Mouse (Mus musculus) megakaryocyte, adult 5-6 weeks (primary cell): Measurements from ENCODE around the gene Bmp4. TPM values are rescaled to one million over a fixed set of nuclear protein-coding genes. Genes with fewer than 3 reads are reported as not detected.

Experiments
- ATAC-seq: 2 replicates; pipeline ENCODE4 v1.8.0; 2016; ENCODE audit warnings: mild to moderate bottlenecking, inconsistent platforms; ENCODE audit not compliant: poor library complexity, severe bottlenecking
- total RNA-seq, 2 experiments: library from RNA; stranded (forward) in 1 of 2; stranded (reverse) in 1 of 2; fragments of 153-499, 151-499 nt in 1 of 2; fragments of 221-1000, 200-1000 nt in 1 of 2; gene quantifications; 2 replicates each; pipeline versions ENCODE4 v1.2.3 to v1.2.4; 2015 to 2017

Gene Bmp4
- total RNA-seq, 2 experiments from 2014 or later, result 0.74 TPM; not detected in 1

DNA sequence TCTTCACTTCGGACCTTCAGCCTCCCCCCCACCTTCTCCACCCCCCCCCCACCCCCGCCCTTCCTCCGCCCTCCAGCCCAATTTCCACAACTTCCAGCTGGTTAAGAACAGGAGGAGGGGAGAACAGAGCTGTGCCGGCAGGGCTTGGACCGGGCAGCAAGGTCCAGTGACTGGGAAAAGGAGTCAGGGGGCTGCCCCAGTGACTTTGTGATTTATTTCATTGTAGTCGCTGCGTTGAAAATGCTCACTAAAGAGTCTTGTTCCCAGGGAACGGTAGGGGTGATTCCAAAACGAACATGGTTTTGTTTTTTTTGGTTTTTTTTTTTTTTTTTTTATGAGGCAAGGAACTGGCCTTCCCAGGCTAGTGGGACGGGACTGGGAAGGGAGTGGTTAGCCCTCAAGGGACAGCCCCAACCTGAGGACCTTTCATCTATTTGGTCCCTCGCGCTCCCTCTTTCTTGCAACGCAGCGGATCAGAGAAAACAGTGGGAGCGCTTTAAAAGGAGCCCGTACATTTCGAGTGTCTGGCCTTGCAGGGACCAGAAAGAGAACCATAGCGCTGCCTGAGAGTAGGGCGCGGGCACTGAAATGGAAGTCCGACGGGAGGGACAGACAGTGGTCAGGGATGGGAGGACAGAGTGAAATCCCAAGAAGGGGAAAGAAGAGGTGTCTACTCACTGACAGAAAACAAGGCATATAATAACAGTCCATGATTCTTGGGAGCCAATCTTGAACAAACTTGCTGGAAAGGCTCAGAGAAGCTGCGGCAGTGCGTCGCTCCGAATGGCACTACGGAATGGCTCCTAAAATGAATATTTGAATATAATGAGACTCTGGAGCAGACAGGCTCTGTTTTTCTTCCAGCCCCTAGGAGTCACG lies 3.8 kb downstream of the Bmp4 start:
- no peak for ATAC-seq

DNA sequence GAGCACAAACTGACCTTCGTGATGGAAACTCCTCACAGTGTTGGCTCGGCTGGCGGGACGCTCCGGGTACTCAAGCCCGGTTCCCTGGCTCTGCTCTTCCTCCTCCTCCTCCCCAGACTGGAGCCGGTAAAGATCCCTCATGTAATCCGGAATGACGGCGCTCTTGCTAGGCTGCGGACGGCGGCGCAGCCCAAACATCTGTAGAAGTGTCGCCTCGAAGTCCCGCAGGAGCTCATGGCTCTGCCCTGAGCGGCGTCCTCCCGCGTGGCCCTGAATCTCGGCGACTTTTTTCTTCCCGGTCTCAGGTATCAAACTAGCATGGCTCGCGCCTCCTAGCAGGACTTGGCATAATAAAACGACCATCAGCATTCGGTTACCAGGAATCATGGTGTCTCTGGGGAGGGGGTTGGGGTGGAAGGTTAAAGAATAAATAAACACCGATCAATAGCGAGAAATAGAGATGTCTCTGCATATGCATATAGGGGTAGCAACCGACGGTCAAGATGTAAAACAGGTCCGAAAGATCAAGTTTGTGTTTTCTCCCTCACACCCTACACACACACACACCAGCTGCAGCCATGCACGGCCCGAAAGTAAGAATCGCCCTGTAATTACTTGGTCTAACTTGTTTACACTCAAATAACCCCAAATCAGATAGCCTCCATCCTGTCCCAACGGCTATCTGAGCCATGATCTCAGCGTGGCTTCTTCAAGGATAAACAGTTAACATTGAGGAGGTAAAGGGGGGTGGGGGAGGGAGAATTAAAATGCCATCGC lies 4.6 kb downstream of the Bmp4 start:
- ATAC-seq, result no peak

DNA sequence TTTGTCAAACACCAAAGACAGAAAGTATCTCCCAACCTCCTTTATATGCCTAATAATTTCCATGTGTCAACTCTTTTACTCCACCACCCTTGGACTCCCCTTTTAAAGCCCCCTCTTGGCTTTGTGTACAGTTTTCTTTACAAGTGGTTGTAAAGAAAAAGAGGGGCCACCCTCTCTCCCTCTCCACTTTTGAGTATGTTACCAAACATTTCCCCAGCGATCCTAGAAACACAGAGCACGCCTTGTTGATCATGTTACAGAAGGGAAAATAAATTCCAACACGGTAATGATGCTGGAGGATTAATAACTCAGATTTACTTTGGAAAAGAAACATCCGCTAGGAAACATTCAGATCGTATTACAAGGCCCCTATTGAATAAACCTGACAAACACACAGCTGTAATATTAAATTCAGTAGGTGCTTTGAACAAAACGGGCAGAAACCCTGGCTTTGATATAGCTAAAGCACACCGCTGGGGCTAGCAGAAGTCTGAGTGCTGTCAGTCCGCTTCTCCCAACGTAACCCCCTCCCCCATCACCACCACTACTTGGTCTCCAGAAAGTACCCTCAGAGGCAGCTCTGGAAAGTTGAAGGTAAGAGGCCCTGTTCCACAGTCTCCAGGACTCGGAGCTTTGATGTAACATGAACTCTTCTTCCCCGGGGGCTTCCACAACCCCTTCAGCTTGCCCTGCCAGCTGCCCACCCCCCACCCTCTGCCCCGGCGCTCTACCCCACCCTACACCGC lies 5.3 kb downstream of the Bmp4 start:
- ATAC-seq, result no peak

DNA sequence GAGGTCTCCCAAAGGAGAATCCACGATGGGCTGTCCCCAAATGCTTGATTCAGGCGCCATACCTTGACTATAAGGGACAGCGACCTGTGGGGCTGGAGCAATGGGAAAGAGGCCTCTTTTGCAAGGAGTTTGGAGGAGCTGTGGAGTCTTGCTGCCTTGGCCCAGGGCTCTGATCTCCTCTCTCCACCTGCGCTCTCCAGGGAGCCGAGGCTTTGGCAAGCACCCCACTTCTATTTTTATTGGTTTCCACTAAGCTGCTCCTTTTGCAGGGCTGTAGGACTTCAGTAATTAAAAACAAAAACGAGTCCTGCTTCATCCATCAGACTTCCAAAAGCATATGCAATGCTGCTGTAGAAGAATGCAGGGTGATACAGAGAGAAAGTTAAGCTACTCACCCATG lies 9.0 kb downstream of the Bmp4 start:
- ATAC-seq, result no peak

DNA sequence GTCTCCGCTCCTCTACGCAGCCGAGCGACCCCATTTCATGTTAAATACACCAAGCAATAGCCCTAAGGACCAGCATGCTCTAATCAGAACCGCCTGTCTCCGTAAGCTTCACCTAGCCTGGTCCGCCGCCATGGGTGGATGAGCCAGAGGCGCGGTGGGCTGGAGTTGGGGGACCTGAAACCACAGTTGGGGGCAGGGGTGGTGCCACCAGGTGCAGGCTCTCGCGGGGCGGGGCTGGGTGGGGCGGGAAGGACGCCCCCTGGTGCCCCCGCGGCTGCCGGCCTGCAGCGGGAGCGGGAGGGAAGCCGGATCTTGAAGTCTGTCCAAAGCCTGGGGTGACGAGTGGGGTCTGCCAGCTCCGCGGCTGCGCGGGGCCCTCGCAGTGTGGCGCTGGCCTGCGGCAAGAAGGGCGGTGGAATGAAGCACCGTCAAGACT lies 10.2 kb downstream of the Bmp4 start:
- ATAC-seq, result no peak

DNA sequence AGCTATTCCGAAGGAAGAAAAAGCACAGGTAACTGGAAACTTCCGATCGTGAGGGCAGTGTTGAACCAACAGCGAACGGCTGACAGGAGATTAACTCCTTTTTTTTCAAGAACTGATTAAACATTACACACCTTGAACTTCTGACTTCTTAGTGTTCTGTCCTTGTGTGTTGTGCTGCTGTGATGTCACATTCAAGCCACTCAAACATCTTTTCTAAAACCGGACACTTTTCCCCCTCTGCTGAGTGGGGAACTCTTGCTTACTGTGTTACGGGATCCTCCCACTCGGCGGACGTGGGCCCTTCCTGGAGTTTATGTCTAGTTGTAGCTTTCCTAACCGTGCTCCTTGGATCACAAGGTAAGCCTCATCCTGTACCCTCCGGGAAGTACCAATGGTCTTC lies 11.2 kb downstream of the Bmp4 start, which contains the start of gene Gm15217:
Gm15217 (plus strand) TSS at position 130 of the 400 bp plus-strand sequence.
- ATAC-seq, result no peak

DNA sequence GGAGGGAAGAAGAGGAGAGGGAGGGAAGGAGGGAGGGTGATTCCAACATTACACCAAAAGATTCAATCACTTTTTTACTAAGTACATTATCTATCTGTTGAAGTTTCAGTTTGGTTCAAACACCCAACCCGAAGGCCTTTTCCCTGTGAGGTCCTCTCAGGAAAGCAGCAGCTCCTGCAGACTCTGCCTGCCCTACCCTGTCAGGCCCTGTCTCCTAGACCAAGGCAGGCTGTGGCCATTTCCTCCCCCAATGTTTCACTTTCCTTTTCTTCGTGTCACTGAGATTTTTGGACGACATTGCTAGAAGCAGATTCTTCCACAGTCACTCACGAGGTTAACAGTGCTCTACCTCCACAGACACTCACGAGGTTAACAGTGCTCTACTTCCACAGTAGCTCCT lies 14.7 kb downstream of the Bmp4 start:
- ATAC-seq, result no peak

DNA sequence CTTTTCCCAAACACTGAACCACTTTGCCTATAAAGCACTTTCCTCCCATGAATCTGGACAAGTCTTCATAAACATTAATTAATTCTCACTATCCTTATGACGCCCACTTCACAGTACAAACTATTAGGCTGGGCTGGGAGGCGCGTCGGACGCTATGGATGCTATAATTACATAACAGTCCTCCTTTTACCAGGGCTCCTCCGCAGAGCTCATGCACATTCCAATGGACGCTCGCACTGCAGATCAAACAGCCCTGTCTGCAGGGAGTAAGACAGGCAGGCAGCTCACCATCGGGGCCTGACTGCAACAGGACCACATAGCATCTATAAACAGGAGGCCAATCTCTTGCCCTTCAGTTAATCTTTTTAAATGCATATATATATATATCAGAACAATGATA lies 18.0 kb downstream of the Bmp4 start:
- ATAC-seq, result no peak

DNA sequence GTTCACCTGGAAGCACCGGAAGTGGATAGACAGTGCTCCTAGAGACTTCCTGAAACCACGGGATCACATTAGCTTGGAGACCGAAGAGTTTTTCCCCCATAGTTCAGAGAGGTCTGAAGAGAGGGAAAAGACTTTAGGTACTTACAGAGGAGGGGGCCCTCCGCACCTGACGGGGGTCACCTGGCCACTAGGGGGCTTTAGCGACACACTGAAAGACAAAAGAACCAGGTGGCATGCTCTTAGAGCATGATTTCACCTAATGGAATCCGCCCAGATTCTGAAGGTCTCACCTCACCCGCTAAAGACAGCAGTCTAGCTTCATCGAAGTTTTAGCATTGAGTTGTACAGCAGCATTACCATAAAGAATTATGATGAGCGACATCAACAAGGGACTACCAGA lies 27.3 kb downstream of the Bmp4 start:
- no peak for ATAC-seq

DNA sequence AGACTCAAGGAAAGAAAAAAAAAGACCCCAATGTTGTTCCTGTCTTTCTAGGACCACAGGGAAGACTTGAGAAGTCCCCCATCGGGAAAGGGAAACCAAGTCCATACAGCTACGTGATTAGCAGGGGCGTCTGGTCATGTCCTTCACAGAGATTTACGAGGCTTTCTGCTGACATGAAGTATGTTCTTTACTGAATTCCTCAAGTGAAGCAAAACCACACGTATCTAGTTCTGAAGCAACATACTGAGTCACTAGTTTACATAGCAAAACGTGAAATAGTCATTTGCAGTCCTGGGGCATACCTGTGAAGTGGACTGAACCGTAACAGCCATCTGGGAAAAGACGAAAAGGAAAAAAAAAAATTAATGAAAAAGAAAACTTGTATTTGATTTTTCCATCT lies 32.8 kb downstream of the Bmp4 start:
- ATAC-seq, result no peak

DNA sequence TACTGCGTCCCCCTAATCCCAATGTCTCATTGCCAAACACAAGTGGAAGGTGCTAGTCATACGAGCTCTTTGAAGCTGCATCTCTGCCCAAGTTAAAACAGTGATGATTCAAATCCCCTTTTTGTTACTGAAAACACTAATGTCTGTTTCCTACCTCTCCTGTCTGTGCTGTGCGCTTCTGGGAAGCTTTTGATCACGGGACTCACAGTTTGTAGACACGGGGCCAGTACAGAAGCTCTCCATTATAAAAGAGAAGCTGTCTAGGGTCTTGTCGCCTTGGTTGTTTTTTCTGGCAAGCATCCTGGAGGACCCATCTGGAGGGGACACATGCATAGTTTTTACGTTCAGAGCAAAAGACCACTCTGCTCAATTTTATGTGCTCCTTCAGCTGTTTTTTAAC lies 33.2 kb downstream of the Bmp4 start:
- no peak for ATAC-seq

DNA sequence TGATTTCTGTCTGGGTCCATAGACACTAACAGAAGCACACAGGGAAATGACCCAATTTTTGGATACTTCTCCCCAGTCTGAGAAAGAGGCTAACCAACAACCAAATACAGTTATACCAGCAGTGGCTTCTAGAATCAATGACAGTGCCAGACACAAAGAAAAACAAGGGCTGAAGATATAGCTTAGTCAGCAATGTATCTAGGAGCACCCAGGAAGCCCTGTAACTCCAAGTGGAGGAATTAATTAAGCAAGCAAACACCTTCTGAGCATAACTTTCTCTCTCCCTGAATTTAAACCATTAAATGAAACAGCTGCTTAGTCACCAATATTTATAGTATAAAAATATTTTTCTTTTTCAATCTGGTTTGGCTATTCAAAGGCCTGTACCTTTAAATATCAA lies 45.7 kb downstream of the Bmp4 start:
- ATAC-seq, result no peak

DNA sequence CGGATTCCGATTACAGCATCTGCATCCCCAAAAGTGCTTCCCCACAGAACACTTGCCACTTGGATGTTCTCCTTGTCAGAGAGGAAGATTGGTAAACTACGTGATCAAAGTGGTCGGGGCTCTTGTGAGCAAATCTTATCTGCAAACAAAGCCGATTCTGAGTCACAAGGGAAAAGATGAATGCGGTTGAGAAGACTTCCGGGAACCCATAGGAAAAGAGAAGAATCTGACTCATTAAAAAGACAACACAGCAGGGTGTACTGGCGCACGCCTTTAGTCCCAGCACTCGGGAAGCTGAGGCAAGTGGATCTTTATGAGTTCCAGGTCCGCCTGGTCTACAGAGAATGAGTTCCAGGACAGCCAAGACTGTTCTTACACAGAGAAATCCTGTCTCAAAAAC lies 51.7 kb downstream of the Bmp4 start:
- ATAC-seq, result no peak

Other genes starting within 250 kb of the Bmp4 start
- not detected in 2 replicates for gene Gm15217, start 11.3 kb downstream of the Bmp4 start, total RNA-seq (2015)
- not detected in 2 replicates for gene Gm15217, start 11.3 kb downstream of the Bmp4 start, total RNA-seq (2017)